Mouse (Mus musculus) cerebellum, adult 2 months (tissue): Measurements from ENCODE around the gene Fcer2a. TPM values are rescaled to one million over a fixed set of nuclear protein-coding genes. Genes with fewer than 3 reads are reported as not detected.
A peak's percentile ranks its signal among the peaks of the same experiment; 100 is the strongest.

ENCODE experiments used
- DNase-seq, 2 experiments: peaks; one replicate each; pipeline ENCODE4 v3.0.0; 2021
- H3K27ac ChIP-seq: fragments of 200-500 bp; 2 replicates; pipeline ENCODE4 v1.5.1; 2012; ENCODE audit warnings: low read length, control low read depth, inconsistent platforms; ENCODE audit not compliant: insufficient read depth
- H3K27me3 ChIP-seq: fragments of 200-500 bp; 2 replicates; pipeline ENCODE4 v1.6.1; 2012; ENCODE audit warnings: inconsistent platforms, mild to moderate bottlenecking, low read length, moderate library complexity; ENCODE audit not compliant: control insufficient read depth, insufficient read depth
- H3K4me1 ChIP-seq: fragments of 200-500 bp; 2 replicates; pipeline ENCODE4 v1.6.1; 2011; ENCODE audit warnings: low read length; ENCODE audit not compliant: control insufficient read depth, insufficient read depth
- H3K4me3 ChIP-seq: fragments of 200-500 bp; replicated peaks from 2 replicates; pipeline ENCODE3; 2011; ENCODE audit warnings: mild to moderate bottlenecking, low read depth, low read length, control low read depth; ENCODE audit not compliant: insufficient read depth
- CTCF ChIP-seq: fragments of 200-500 bp; IDR thresholded peaks from 2 replicates; pipeline ENCODE4 v1.5.1; 2011; ENCODE audit warnings: low read depth, mild to moderate bottlenecking, control low read depth, low read length, moderate library complexity, borderline replicate concordance; ENCODE audit not compliant: insufficient read depth
- POLR2A ChIP-seq: fragments of 200-500 bp; IDR thresholded peaks from 2 replicates; pipeline ENCODE4 v1.6.1; 2011; ENCODE audit warnings: low read length, control low read depth, borderline replicate concordance; ENCODE audit not compliant: insufficient read depth
- WGBS: fragments of 180-500 bp; shearing (Covaris S2); methylation state at CpG from one replicate; pipeline ENCODE4 v1.1.7; 2018; 5-methylcytosine and 5-hydroxymethylcytosine counted together
- polyA plus RNA-seq: library from polyadenylated mRNA; depleted of rRNA; stranded (reverse); fragments of >200 nt; gene quantifications from 2 replicates; pipeline ENCODE4 v1.2.3, GENCODE M21; 2012; rRNA removed

The Fcer2a gene
- polyA plus RNA-seq, 1 experiment = 0.47 TPM

DNA sequence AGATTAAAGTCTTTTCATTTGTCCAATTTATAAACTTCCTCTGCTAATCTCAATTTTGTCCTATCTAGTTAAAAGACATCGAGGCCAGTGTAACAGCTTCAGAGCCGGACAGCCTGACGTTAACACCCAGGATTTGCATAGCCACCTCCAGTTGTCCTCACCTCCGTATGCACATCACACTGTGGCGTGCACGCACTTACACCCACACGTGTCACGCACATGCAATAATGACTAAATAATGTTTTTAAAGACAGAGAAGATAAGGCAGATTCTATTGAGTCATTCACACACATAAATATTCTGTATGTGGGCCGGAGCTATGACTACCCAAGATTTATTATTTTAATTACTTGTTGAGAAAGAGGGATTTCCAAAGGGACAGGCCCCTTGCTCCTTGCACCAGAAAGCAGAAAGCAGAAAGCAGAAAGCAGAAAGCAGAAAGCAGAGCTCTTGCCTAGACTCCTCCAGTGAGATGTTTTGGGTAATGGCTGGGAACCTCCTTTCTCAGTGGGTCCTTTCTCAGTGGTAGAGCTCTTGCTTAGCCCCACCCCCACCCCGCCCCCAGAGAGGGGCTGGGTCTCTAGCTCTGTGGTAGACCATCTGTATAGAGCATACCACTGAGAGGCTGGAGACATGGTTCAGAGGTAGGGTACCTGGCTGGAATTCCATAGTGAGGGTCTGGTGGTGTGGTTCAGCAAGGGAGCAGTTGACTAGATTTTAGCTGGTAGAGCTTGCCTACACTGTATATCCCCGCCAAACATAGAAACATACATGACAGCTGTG, 39.1 kb downstream of the Fcer2a start:
- Histone ChIP-seq H3K27ac (no peak overlapping the region), H3K27me3 (no peaks in the 10 kb centered on the region; the same call in 1 of the 2 replicates), H3K4me1 (no peaks in the 10 kb centered on the region), H3K4me3 (no peak overlapping the region)
- WGBS = 75% methylated on average over 11 of the region's 11 CpGs
- TF ChIP-seq POLR2A = no peak
- TF ChIP-seq CTCF = no peak
- no peak for DNase-seq

DNA sequence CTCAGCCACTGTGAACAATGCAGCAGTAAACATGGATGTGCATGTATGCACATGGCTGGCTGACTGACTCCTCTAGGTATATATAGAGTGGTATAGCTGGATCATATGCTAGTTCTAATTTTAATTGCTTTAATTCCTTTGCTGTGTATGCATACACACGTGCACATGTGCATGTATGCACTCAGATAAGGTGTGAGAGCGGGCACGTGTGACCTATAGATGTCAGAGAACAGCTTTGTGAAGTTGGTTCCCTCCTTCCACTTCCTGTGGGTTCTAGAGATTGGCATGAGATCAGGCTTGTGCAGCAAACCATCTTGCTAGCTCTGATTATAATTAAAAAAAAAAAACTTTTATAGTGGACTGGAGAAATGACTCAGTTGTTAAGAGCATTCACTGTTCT, 41.1 kb downstream of the Fcer2a start:
- H3K27me3 ChIP-seq = no peaks in the 10 kb centered on the region; the same call in 1 of the 2 replicates
- no peak for TF ChIP-seq CTCF
- TF ChIP-seq POLR2A = no peak
- 62% methylated on average over 3 of the region's 3 CpGs for WGBS
- no peak overlapping the region for H3K27ac ChIP-seq
- DNase-seq = no peak
- no peak overlapping the region for H3K4me3 ChIP-seq
- no peaks in the 10 kb centered on the region for H3K4me1 ChIP-seq

DNA sequence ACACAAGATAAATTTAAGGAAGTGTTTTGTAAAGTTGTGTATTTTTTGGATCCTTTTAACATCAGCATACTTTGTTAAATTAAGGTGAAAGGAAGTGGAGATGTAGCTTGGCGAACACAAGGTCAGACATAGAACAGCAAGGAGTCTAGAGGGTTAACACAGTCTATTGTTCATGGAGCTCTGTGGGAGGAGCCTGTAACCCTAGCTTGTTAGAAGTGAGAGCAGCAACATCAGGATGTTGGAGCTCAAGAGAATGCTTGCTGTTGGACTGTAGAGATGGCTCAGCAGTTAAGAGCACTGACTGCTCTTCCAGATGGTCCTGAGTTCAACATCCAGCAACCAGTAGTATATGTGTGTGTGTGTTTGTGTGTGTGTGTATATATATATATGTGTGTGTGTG, 45.0 kb downstream of the Fcer2a start:
- TF ChIP-seq CTCF (no peak), POLR2A (no peak)
- DNase-seq = no peak
- 37% methylated on average over 1 of the region's 1 CpGs for WGBS
- no peaks in the 10 kb centered on the region for H3K27me3 ChIP-seq
- H3K27ac ChIP-seq = no peak overlapping the region
- H3K4me3 ChIP-seq = no peak overlapping the region
- no peaks in the 10 kb centered on the region for H3K4me1 ChIP-seq

DNA sequence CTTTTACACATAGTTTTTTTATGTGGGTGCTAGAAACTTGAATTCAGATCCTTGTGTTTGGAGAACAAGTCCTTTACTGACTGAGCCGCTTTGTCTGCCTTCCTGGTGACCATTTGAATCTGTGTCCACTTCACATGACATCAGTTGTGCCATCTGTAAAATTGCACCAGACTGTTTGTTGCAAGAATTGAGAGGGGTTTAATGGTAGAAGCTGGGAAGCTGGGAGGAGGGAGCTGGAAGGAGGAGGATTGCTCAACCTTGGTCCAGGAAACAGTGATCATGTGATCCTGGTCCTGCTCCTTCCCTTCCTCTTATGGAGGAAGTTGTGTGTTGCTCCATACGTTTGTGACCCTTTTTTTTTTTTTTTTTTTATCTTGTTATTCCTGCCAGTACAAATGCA, 45.7 kb downstream of the Fcer2a start:
- H3K4me1 ChIP-seq = no peaks in the 10 kb centered on the region
- H3K27me3 ChIP-seq = no peaks in the 10 kb centered on the region
- 79% methylated on average over 2 of the region's 2 CpGs for WGBS
- no peak for DNase-seq
- H3K27ac ChIP-seq = no peak overlapping the region
- H3K4me3 ChIP-seq = no peak overlapping the region
- TF ChIP-seq POLR2A = no peak
- no peak for TF ChIP-seq CTCF

DNA sequence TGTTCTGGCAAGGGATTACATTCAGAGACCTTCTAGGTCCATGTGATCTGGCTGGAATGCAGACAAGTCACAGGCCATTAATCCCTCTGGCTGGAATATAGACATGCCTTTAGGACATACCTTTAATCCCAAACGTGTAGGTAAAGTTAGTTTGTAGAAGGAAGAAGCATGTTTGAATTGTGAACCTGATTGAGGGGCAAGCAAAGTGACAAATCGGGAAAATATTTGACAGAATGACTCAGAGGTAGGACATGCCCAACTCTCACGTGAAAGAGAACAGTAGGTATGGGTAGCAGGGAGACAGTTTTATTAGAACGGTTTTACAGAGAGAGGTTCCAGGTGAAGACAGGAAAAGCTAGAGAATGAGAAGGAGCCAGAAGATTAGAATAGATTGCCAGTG, 46.4 kb downstream of the Fcer2a start:
- 79% methylated on average over 4 of the region's 4 CpGs for WGBS
- no peak for TF ChIP-seq POLR2A
- no peak for TF ChIP-seq CTCF
- no peaks in the 10 kb centered on the region for H3K27me3 ChIP-seq
- DNase-seq = no peak
- no peaks in the 10 kb centered on the region for H3K4me1 ChIP-seq
- no peak overlapping the region for H3K4me3 ChIP-seq
- H3K27ac ChIP-seq = no peak overlapping the region

DNA sequence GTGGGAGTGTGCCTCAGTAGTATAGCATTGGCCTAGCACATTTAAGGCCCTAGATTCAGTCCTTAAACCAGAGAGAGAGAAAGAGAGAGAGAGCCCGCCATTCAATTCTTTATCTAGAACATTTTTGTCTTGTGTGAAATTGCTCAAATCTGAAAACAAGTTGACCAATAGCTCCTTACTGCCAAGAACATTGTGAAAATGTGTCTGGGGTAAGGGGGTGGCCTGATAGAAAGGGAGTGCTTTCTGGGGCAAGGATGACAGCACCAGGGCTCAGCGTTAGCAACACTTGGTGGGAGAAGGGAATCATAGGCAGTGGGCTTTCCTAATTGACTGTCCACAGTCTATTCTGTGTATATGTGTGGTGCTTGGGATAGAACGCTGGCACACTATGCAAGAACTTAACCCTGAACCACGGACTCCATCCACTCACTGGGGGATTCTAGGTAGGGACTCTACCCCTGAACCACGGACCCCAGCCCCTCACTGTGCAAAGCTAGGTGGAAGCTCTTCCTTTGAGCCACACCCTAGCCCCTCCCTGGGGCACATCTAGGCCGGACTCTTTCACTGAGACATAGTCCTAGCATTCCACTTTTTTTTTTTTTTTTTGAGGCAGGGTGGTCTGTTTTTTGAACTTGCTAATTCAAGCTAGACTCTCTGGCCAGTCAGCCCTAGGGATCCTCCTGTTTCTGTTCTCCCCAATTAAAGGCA, 47.0 kb downstream of the Fcer2a start:
- Histone ChIP-seq H3K27me3 (no peaks in the 10 kb centered on the region), H3K4me3 (no peak overlapping the region), H3K4me1 (no peaks in the 10 kb centered on the region), H3K27ac (no peak overlapping the region)
- 83% methylated on average over 6 of the region's 6 CpGs for WGBS
- DNase-seq = no peak
- TF ChIP-seq POLR2A = no peak
- TF ChIP-seq CTCF = no peak

DNA sequence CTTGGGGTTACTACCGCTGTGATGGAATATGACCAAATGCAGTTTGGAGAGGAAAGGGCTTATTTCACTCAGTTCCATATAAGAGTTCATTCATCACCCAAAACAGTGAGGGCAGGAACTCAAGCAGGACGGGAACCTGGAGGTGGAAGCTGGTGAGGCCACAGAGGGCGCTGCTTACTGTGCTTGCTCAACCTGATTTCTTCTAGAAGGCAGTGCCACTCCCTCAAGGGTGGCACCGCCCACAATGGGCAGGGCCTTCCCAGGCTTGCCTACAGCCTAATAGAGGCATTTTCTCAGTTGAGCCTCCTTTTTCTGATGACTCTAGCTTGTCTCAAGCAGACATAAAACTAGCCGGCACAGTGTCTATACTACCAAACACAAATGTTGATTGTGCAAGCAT, 48.2 kb downstream of the Fcer2a start:
- 28% methylated on average over 5 of the region's 5 CpGs for WGBS
- DNase-seq = peak; percentile 20 to 25
- H3K4me3 ChIP-seq = no peak overlapping the region

More for the DNA sequence above, 48.2 kb downstream of the Fcer2a start:
- no peak overlapping the region for H3K27ac ChIP-seq
- no peaks in the 10 kb centered on the region for H3K4me1 ChIP-seq
- H3K27me3 ChIP-seq = no peaks in the 10 kb centered on the region
- TF ChIP-seq POLR2A (no peak), CTCF (no peak)

Other genes with a start within 250 kb of the Fcer2a start
- 1.2 and 1.5 TPM in 2 replicates for gene Pex11g, start 226.5 kb downstream of the Fcer2a start, polyA plus RNA-seq
- 0.08 and 0.26 TPM in 2 replicates for gene Tex45, start 223.3 kb downstream of the Fcer2a start, polyA plus RNA-seq
- gene Zfp358, start 201.0 kb downstream of the Fcer2a start, polyA plus RNA-seq = 47.2 and 49.6 TPM in 2 replicates
- gene Mcoln1, start 193.7 kb downstream of the Fcer2a start, polyA plus RNA-seq = 295 and 322 TPM in 2 replicates
- 80.0 and 83.9 TPM in 2 replicates for gene Pnpla6, start 178.8 kb downstream of the Fcer2a start, polyA plus RNA-seq
- 0.28 and 0.30 TPM in 2 replicates for gene C330021F23Rik, start 126.2 kb downstream of the Fcer2a start, polyA plus RNA-seq
- 31.4 and 32.1 TPM in 2 replicates for gene Camsap3, start 106.9 kb downstream of the Fcer2a start, polyA plus RNA-seq
- gene Xab2, start 72.9 kb downstream of the Fcer2a start, polyA plus RNA-seq = 63.5 and 71.7 TPM in 2 replicates
- gene Pet100, start 72.6 kb downstream of the Fcer2a start, polyA plus RNA-seq = 65.3 and 65.4 TPM in 2 replicates
- 2,128 and 2,417 TPM in 2 replicates for gene Pcp2, start 68.6 kb downstream of the Fcer2a start, polyA plus RNA-seq
- gene Stxbp2, start 63.2 kb downstream of the Fcer2a start, polyA plus RNA-seq = 204 and 217 TPM in 2 replicates
- 0.32 and 0.46 TPM in 2 replicates for gene Retn, start 38.4 kb downstream of the Fcer2a start, polyA plus RNA-seq
- 0.51 and 0.61 TPM in 2 replicates for gene Mcemp1, start 28.4 kb downstream of the Fcer2a start, polyA plus RNA-seq
- 40.0 and 46.6 TPM in 2 replicates for gene Fcor, start 21.8 kb downstream of the Fcer2a start, polyA plus RNA-seq
- 50.2 and 56.0 TPM in 2 replicates for gene Trappc5, start 17.9 kb downstream of the Fcer2a start, polyA plus RNA-seq
- not detected in 2 replicates for gene Clec4g, start 26.5 kb upstream of the Fcer2a start, polyA plus RNA-seq
- 0.18 TPM in 1 of 2 replicates, not detected in the other for gene Cd209a, start 54.8 kb upstream of the Fcer2a start, polyA plus RNA-seq
- not detected in 2 replicates for gene Cd209e, start 160.1 kb upstream of the Fcer2a start, polyA plus RNA-seq
- not detected in 2 replicates for gene Cd209d, start 184.4 kb upstream of the Fcer2a start, polyA plus RNA-seq
- gene Cd209b, start 232.7 kb upstream of the Fcer2a start, polyA plus RNA-seq = 0.08 TPM in 1 of 2 replicates, not detected in the other